Mouse (Mus musculus) heart, adult 2 months (tissue): ENCODE results near the gene Ppm1h. TPM values are rescaled to one million over a fixed set of nuclear protein-coding genes. Genes with fewer than 3 reads are reported as not detected.

ENCODE experiments used
- DNase-seq, 2 experiments: peaks; one replicate each; pipeline ENCODE4 v3.0.0; 2021
- H3K27ac ChIP-seq: fragments of 200-600 bp; 2 replicates; pipeline ENCODE4 v1.8.1; 2022
- H3K27me3 ChIP-seq: fragments of 200-500 bp; 2 replicates; pipeline ENCODE4 v1.6.1; 2012; ENCODE audit warnings: mild to moderate bottlenecking, low read length, inconsistent platforms, mixed read lengths; ENCODE audit not compliant: control insufficient read depth, insufficient read depth
- H3K36me3 ChIP-seq: fragments of 200-500 bp; 2 replicates; pipeline ENCODE4 v1.6.1; 2012; ENCODE audit warnings: low read length, inconsistent platforms; ENCODE audit not compliant: control insufficient read depth, insufficient read depth
- H3K4me1 ChIP-seq: fragments of 200-500 bp; 2 replicates; pipeline ENCODE4 v1.6.1; 2011; ENCODE audit warnings: low read length; ENCODE audit not compliant: control insufficient read depth, insufficient read depth
- H3K4me3 ChIP-seq: fragments of 200-600 bp; 2 replicates; pipeline ENCODE4 v1.8.1; 2022
- H3K79me2 ChIP-seq: fragments of 200-500 bp; replicated peaks from 2 replicates; pipeline ENCODE4 v1.6.1; 2012; ENCODE audit warnings: mild to moderate bottlenecking, inconsistent platforms, low read length, moderate library complexity, mixed read lengths; ENCODE audit not compliant: control insufficient read depth, insufficient read depth
- H3K9ac ChIP-seq: fragments of 200-500 bp; 2 replicates; pipeline ENCODE4 v1.6.1; 2012; ENCODE audit warnings: low read depth, mild to moderate bottlenecking, control low read depth, inconsistent platforms, low read length, mixed read lengths
- CTCF ChIP-seq: fragments of 200-600 bp; IDR thresholded peaks from 2 replicates; pipeline ENCODE4 v1.8.1; 2022; ENCODE audit warnings: antibody characterized with exemption, mild to moderate bottlenecking, moderate library complexity
- EP300 ChIP-seq: fragments of 200-500 bp; IDR thresholded peaks from 2 replicates; pipeline ENCODE4 v1.6.1; 2011; ENCODE audit warnings: low read depth, low read length, control low read depth; ENCODE audit not compliant: insufficient read depth
- POLR2A ChIP-seq: fragments of 200-500 bp; IDR thresholded peaks from 2 replicates; pipeline ENCODE4 v1.6.1; 2011; ENCODE audit warnings: mild to moderate bottlenecking, low read depth, low read length, control low read depth; ENCODE audit not compliant: insufficient read depth
- WGBS: fragments of 180-500 bp; shearing (Covaris S2); methylation state at CpG from one replicate; pipeline ENCODE4 v1.1.7; 2018; 5-methylcytosine and 5-hydroxymethylcytosine counted together
- intact Hi-C: fragments of 180-260 bp; cut with DNase I; formaldehyde crosslinking; loops from one replicate; pipeline ENCODE4 v1.15.1; 2025
- polyA plus RNA-seq: library from polyadenylated mRNA; depleted of rRNA; stranded (reverse); fragments of >200 nt; gene quantifications from 2 replicates; pipeline ENCODE4 v1.2.3, GENCODE M21; 2012
- total RNA-seq, 2 experiments: library from RNA; stranded (reverse); gene quantifications; 2 replicates each; pipeline ENCODE4 v1.2.3; 2021

The Ppm1h gene
- total and polyA plus RNA-seq, 3 experiments = 4.5 to 7.8 (median 6.4) TPM

DNA sequence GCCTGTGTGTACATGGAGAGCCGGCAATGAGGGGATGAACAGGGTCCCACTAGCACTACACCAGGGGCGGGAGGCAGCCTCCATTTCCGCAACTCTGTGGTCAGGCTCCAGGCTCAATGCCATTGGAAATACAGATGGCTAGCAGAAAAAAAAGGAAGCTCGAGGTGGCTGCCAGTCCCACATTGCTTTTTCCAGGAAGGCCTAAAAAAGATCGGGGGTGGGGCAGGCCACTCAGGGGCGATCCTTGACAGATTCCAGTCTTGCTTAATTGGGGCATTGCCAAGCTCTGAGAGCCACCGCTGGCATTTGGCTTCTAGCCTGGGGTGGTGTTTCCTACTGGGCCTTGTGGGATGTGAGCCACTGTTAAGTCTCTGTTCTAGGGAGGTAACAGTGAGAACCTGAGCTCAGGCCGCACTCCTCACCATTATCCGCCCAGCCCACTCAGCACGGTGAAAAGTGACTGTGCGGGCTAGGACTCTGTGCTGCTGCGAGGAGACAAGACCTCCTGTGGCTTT is 216.1 kb downstream of the Ppm1h start:
- Histone ChIP-seq H3K4me1 (peaks cover 16% of the 10 kb centered on the region), H3K79me2 (no peaks in the 10 kb centered on the region), H3K27ac (peak overlapping the region; percentile 54), H3K36me3 (peaks cover 2% of the 10 kb centered on the region), H3K9ac (no peak overlapping the region), H3K4me3 (no peak overlapping the region), H3K27me3 (no peaks in the 10 kb centered on the region)
- TF ChIP-seq EP300 (peak; percentile 79; the same call in 1 of the 2 replicates), POLR2A (no peak), CTCF (no peak)
- DNase-seq = peak; percentile 76 to 87
- WGBS = 28% methylated on average over 12 of the region's 12 CpGs
- intact Hi-C loops = loop anchor here (5.0 to 10.0 kb wide), 5 partner anchors 47 to 210 kb away; no protein-coding TSS in a partner anchor

- Histone ChIP-seq H3K36me3 (peaks cover 2% of the 10 kb centered on the region), H3K79me2 (no peaks in the 10 kb centered on the region), H3K27me3 (no peaks in the 10 kb centered on the region), H3K4me1 (peaks cover 16% of the 10 kb centered on the region), H3K27ac (peak overlapping the region; percentile 54), H3K9ac (no peak overlapping the region), H3K4me3 (no peak overlapping the region)
- intact Hi-C loops = loop anchor here (5.0 to 10.0 kb wide), 3 partner anchors 88 to 210 kb away; no protein-coding TSS in a partner anchor
- 63% methylated on average over 12 of the region's 12 CpGs for WGBS
- TF ChIP-seq EP300 (no peak), CTCF (peak; percentile 67), POLR2A (no peak)
- DNase-seq = peak; percentile 47 to 55
Observed at GRCm38 (mm10) chr10:122895121-122895770, 216.7 kb downstream of the Ppm1h start.

- no peak overlapping the region for H3K9ac ChIP-seq
Observed at GRCm38 (mm10) chr10:122899971-122900370, 221.4 kb downstream of the Ppm1h start.

DNA sequence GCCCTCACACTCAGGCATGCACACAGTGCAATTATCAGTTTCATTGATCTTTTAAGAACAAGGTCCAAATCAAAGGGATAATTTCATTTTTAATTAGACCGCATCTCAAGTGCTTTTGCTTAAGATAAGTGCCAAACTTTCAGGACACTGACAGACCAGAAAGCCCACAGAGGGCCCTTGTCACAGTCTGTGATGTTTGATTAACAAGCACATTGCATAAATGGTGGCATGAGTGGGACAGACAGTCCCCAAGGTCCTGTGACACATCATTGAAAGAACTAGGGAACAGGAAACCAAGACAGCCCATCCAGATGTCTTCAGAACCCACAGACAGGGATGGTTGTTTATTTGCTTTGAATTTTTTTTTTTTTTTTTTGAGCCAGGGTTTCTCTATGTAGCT is 221.9 kb downstream of the Ppm1h start:
- Histone ChIP-seq H3K36me3 (no peaks in the 10 kb centered on the region; the same call in 1 of the 2 replicates), H3K27ac (peak overlapping the region; percentile 19; the same call in 1 of the 2 replicates), H3K4me3 (no peak overlapping the region), H3K27me3 (no peaks in the 10 kb centered on the region), H3K4me1 (peaks cover 2% of the 10 kb centered on the region), H3K9ac (no peak overlapping the region), H3K79me2 (no peaks in the 10 kb centered on the region)
- no peak for DNase-seq
- intact Hi-C loops = no loop called here
- TF ChIP-seq POLR2A = no peak
- no peak for TF ChIP-seq EP300
- no peak for TF ChIP-seq CTCF
- WGBS = 94% methylated on average over 1 of the region's 1 CpGs

More at GRCm38 (mm10) chr10:122899971-122900370, 221.4 kb downstream of the Ppm1h start:
- H3K36me3 ChIP-seq = no peaks in the 10 kb centered on the region; the same call in 1 of the 2 replicates
- no peak for TF ChIP-seq CTCF
- TF ChIP-seq POLR2A = 0 out of 2 replicates have a peak, but pooled peaks have one; percentile 21
- no peak for TF ChIP-seq EP300
- H3K4me3 ChIP-seq = no peak overlapping the region
- peak overlapping the region; percentile 19; the same call in 1 of the 2 replicates for H3K27ac ChIP-seq
- peaks cover 5% of the 10 kb centered on the region for H3K4me1 ChIP-seq
- no peak for DNase-seq
- intact Hi-C loops = loop anchor here (5.0 to 10.0 kb wide), 3 partner anchors 85 to 215 kb away; no protein-coding TSS in a partner anchor
- WGBS = 66% methylated on average over 7 of the region's 7 CpGs
- no peaks in the 10 kb centered on the region for H3K79me2 ChIP-seq
- no peaks in the 10 kb centered on the region for H3K27me3 ChIP-seq

DNA sequence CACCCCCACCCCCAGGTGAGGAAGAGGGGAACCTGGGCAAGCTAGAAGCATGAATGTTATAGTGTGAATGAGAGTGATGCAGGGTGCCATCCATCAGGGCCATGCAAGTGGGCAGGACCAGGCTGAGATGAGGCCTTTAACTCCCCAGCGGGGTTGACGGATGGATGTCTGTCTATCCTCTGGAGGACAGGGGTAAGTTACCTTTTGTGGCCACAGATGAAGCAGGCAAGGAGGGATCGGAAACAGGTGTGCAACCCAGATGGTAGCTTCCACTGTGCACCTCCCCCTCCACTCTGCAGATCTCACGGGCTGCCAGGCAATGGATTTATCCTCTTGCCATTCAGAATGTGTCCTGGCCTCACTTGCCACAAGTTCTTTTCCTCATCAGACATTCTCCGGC is 222.8 kb downstream of the Ppm1h start:
- intact Hi-C loops = no loop called here
- H3K27ac ChIP-seq = no peak overlapping the region
- peaks cover 2% of the 10 kb centered on the region for H3K4me1 ChIP-seq
- DNase-seq = no peak
- H3K36me3 ChIP-seq = no peaks in the 10 kb centered on the region; the same call in 1 of the 2 replicates
- H3K27me3 ChIP-seq = no peaks in the 10 kb centered on the region
- H3K4me3 ChIP-seq = no peak overlapping the region
- no peaks in the 10 kb centered on the region for H3K79me2 ChIP-seq
- TF ChIP-seq POLR2A (no peak), EP300 (no peak), CTCF (no peak)
- 93% methylated on average over 5 of the region's 5 CpGs for WGBS
- H3K9ac ChIP-seq = no peak overlapping the region
